Mouse (Mus musculus): ENCODE measurements around the gene Pitx2. TPM values are rescaled to one million over a fixed set of nuclear protein-coding genes. Genes with fewer than 3 reads are reported as not detected.

The Pitx2 gene
- polyA plus RNA-seq, 1 experiment from 2014 or later: 24.7 TPM

DNA sequence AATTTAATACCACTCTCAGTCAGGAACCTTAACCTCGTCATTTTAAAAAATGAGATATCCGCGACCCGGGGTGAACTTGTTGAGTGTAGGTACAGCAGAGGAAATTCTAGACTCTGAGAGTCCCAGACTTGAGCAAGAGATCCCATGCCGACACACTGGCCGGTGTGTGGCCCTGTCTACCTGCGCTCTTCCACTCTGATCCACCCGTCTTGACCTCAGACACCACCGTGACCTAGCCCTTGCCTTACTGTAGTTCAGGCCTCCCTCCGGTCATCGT lies 1.1 kb upstream of the Pitx2 start:
- peaks cover 27% of the 10 kb centered on the region for H3K27me3 ChIP-seq (ENCODE audit: control insufficient read depth, insufficient read depth, low read length)
- no peaks in the 10 kb centered on the region for H3K36me3 ChIP-seq (ENCODE audit: control insufficient read depth, insufficient read depth, low read length)
- WGBS: 9% methylated on average over 11 of the region's 11 CpGs
- H3K4me3 ChIP-seq (ENCODE audit: low read depth, low read length): no peak overlapping the region
- peaks cover 3% of the 10 kb centered on the region for H3K4me1 ChIP-seq (ENCODE audit: control insufficient read depth, insufficient read depth, low read length)
- no peak overlapping the region for H3K4me2 ChIP-seq (replicated peaks; ENCODE audit: low read depth, low read length)
- H3K27ac ChIP-seq (ENCODE audit: low read length): no peak overlapping the region
- H3K9ac ChIP-seq (replicated peaks; ENCODE audit: low read depth, low read length): no peak overlapping the region
- no peaks in the 10 kb centered on the region for H3K9me3 ChIP-seq (ENCODE audit: control insufficient read depth, low read depth, low read length)
- ATAC-seq (ENCODE audit: insufficient number of reproducible peaks, insufficient read depth, low FRiP score, low read depth): no peak

DNA sequence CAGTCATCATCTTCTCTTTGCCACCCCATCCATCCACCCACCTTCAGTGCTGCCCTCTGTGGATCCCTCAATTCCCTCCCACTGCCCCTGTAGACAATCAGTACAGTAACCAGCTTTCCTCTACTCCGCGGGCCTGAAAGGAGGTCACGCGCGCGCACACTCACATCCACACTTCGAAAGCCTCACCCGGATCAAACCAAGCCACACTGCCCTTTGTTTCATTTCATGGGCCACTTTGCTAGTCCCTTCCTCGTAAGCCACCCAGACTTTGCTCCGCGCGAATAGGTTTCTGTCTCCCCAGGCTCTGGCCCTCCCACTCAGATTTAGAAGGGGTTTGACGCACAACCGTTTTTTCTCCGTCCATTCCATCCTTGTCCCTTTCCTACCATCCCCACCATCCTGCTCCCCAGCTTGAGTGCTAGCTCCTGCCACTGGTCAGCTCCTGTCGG lies 494 bp upstream of the Pitx2 start:
- peak overlapping the region; percentile 36 for H3K9ac ChIP-seq (replicated peaks; ENCODE audit: low read depth, low read length)

DNA sequence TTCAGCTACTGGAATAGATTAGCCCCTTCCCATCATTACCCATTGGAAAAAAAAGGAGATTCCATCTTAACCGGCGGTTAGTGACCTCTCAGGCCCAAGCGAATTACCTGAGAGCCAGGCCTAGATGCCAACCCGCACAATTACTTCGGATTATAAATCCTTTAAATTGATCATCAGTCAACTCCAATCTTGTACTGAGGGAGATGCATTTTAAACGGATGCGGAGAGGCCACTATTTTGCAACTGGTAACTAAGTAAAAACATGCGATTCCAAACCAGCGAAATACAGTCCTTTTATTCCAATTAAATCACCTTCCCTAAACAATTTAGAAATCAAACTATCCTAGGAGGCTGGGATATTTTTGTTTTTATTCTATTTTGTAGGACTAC lies 818 bp downstream of the Pitx2 start:
- Histone ChIP-seq H3K9me3 (ENCODE audit: control insufficient read depth, low read depth, low read length) (no peaks in the 10 kb centered on the region), H3K4me1 (ENCODE audit: control insufficient read depth, insufficient read depth, low read length) (peaks cover 9% of the 10 kb centered on the region), H3K4me3 (ENCODE audit: low read depth, low read length) (peak overlapping the region; percentile 41), H3K36me3 (ENCODE audit: control insufficient read depth, insufficient read depth, low read length) (no peaks in the 10 kb centered on the region), H3K27me3 (ENCODE audit: control insufficient read depth, insufficient read depth, low read length) (peaks cover 27% of the 10 kb centered on the region), H3K27ac (ENCODE audit: low read length) (no peak overlapping the region), H3K9ac (replicated peaks; ENCODE audit: low read depth, low read length) (peak overlapping the region; percentile 36; the same call in 1 of the 2 replicates), H3K4me2 (replicated peaks; ENCODE audit: low read depth, low read length) (peak overlapping the region; percentile 69; the same call in 1 of the 2 replicates)
- no peak for ATAC-seq (ENCODE audit: insufficient number of reproducible peaks, insufficient read depth, low FRiP score, low read depth)
- 6% methylated on average over 9 of the region's 9 CpGs for WGBS

More for the DNA sequence above, 494 bp upstream of the Pitx2 start:
- Histone ChIP-seq H3K4me1 (ENCODE audit: control insufficient read depth, insufficient read depth, low read length) (peaks cover 9% of the 10 kb centered on the region), H3K9me3 (ENCODE audit: control insufficient read depth, low read depth, low read length) (no peaks in the 10 kb centered on the region), H3K36me3 (ENCODE audit: control insufficient read depth, insufficient read depth, low read length) (no peaks in the 10 kb centered on the region), H3K4me2 (replicated peaks; ENCODE audit: low read depth, low read length) (peak overlapping the region; percentile 69), H3K4me3 (ENCODE audit: low read depth, low read length) (peak overlapping the region; percentile 41), H3K27ac (ENCODE audit: low read length) (no peak overlapping the region; the same call in 1 of the 2 replicates), H3K27me3 (ENCODE audit: control insufficient read depth, insufficient read depth, low read length) (peaks cover 28% of the 10 kb centered on the region)
- no peak for ATAC-seq (ENCODE audit: insufficient number of reproducible peaks, insufficient read depth, low FRiP score, low read depth)
- WGBS: under 1% methylated on average over 16 of the region's 16 CpGs

DNA sequence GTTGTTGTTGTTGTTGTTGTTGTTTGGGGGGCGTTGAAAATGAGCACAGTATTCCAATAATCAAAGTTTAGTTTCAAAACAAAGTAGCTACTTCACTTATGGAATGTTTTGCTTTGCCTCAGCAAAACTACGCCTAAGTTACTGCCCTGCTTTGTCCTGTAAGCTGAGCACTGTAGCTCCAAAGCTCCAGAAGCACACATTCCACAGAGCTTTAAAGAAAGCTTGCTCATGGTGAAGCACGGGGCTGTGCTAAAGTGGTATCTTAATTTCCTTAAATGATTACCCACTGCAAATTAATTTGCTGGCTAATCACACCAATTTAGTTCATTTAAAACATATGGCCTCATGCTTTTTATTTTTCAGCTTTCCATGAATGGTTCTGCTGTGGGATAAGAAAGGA lies 1.5 kb downstream of the Pitx2 start:
- H3K36me3 ChIP-seq (ENCODE audit: control insufficient read depth, insufficient read depth, low read length): no peaks in the 10 kb centered on the region
- peak overlapping the region; percentile 78; the same call in 1 of the 2 replicates for H3K4me2 ChIP-seq (replicated peaks; ENCODE audit: low read depth, low read length)
- ATAC-seq (ENCODE audit: insufficient number of reproducible peaks, insufficient read depth, low FRiP score, low read depth): no peak
- WGBS: 9% methylated on average over 3 of the region's 3 CpGs
- H3K27ac ChIP-seq (ENCODE audit: low read length): no peak overlapping the region
- no peaks in the 10 kb centered on the region for H3K9me3 ChIP-seq (ENCODE audit: control insufficient read depth, low read depth, low read length)
- H3K27me3 ChIP-seq (ENCODE audit: control insufficient read depth, insufficient read depth, low read length): peaks cover 33% of the 10 kb centered on the region
- peak overlapping the region; percentile 7; the same call in 1 of the 2 replicates for H3K4me3 ChIP-seq (ENCODE audit: low read depth, low read length)
- H3K9ac ChIP-seq (replicated peaks; ENCODE audit: low read depth, low read length): no peak overlapping the region
- H3K4me1 ChIP-seq (ENCODE audit: control insufficient read depth, insufficient read depth, low read length): peaks cover 9% of the 10 kb centered on the region

DNA sequence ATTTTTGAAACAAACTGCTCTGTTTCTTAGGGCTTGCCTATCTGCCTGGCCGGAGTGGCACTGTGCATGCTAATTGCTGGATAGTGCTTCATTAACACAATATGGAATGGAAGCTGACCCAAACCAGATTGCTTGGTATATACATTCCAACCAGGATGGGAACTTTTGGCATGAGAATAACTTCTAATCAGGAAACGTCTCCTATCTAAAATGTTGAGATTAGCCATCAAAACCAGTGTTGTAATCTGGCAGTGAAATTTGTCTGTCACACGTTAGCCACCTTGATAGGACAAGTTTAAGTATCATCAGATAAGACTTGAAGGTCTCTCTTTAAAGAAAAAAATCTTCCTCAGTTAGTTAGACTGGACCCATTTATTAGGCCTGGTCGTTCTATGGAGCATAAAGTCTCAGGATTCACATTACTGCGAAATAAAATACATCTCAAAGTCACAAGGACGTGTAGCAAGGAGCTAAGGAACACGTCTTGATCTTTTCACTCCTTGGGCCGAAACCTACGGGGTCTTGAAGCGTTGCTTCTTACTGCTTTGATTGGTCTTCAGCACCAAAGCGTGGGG lies 2.1 kb downstream of the Pitx2 start:
- H3K4me3 ChIP-seq (ENCODE audit: low read depth, low read length): peak overlapping the region; percentile 1; the same call in 1 of the 2 replicates

DNA sequence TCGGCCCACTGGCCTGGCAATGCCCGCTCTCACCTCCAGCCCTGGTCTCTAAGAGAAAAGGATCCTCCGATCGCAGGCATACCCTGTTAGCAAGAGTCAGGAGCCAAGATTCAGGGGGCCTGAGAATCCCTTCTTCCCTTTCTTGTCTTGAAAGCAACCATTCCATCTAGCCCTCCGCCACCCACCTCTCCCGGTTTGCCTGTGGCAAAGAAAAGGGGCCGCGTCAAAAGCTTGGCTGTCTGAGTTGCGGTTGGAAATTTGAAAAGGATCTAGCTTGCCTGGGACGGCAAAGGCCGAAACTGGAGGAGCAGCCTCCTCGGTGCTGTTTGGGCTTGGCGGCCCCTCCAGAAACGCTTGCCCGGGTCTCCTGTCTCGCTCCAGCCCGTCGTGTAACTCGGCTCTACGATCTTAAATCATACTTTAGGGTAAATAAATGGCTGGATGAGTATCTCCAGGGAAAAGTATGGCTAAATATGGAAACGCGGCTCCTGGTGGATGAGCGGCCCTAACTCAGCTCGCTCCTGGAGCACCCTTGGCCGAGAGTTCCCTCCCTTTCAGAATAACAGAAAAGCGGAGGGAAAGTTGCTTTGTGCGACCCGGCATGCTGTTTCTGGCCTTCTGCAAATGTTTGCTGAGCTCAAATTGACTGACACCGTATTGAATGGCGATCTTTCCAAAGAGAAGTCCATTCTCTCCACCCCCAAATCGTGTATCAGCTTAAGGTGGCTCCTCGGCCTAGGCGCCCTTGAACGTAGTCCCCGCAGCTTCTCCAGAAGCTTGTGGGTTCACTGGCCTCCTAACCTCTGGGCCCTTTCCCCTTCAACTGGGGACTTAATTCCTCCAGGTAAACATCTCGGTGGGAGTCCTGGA lies 3.4 kb downstream of the Pitx2 start:
- Histone ChIP-seq H3K27ac (ENCODE audit: low read length) (no peak overlapping the region), H3K4me1 (ENCODE audit: control insufficient read depth, insufficient read depth, low read length) (peaks cover 9% of the 10 kb centered on the region), H3K4me2 (replicated peaks; ENCODE audit: low read depth, low read length) (peak overlapping the region; percentile 78), H3K9ac (replicated peaks; ENCODE audit: low read depth, low read length) (peak overlapping the region; percentile 10; the same call in 1 of the 2 replicates), H3K36me3 (ENCODE audit: control insufficient read depth, insufficient read depth, low read length) (no peaks in the 10 kb centered on the region), H3K27me3 (ENCODE audit: control insufficient read depth, insufficient read depth, low read length) (peaks cover 43% of the 10 kb centered on the region), H3K9me3 (ENCODE audit: control insufficient read depth, low read depth, low read length) (no peaks in the 10 kb centered on the region), H3K4me3 (ENCODE audit: low read depth, low read length) (peak overlapping the region; percentile 41)
- ATAC-seq (ENCODE audit: insufficient number of reproducible peaks, insufficient read depth, low FRiP score, low read depth): no peak
- 11% methylated on average over 36 of the region's 36 CpGs for WGBS

More for the DNA sequence above, 2.1 kb downstream of the Pitx2 start:
- Histone ChIP-seq H3K27me3 (ENCODE audit: control insufficient read depth, insufficient read depth, low read length) (peaks cover 35% of the 10 kb centered on the region), H3K9me3 (ENCODE audit: control insufficient read depth, low read depth, low read length) (no peaks in the 10 kb centered on the region), H3K4me1 (ENCODE audit: control insufficient read depth, insufficient read depth, low read length) (peaks cover 9% of the 10 kb centered on the region), H3K36me3 (ENCODE audit: control insufficient read depth, insufficient read depth, low read length) (no peaks in the 10 kb centered on the region), H3K9ac (replicated peaks; ENCODE audit: low read depth, low read length) (no peak overlapping the region), H3K4me2 (replicated peaks; ENCODE audit: low read depth, low read length) (peak overlapping the region; percentile 78), H3K27ac (ENCODE audit: low read length) (no peak overlapping the region)
- ATAC-seq (ENCODE audit: insufficient number of reproducible peaks, insufficient read depth, low FRiP score, low read depth): no peak
- 19% methylated on average over 11 of the region's 11 CpGs for WGBS

DNA sequence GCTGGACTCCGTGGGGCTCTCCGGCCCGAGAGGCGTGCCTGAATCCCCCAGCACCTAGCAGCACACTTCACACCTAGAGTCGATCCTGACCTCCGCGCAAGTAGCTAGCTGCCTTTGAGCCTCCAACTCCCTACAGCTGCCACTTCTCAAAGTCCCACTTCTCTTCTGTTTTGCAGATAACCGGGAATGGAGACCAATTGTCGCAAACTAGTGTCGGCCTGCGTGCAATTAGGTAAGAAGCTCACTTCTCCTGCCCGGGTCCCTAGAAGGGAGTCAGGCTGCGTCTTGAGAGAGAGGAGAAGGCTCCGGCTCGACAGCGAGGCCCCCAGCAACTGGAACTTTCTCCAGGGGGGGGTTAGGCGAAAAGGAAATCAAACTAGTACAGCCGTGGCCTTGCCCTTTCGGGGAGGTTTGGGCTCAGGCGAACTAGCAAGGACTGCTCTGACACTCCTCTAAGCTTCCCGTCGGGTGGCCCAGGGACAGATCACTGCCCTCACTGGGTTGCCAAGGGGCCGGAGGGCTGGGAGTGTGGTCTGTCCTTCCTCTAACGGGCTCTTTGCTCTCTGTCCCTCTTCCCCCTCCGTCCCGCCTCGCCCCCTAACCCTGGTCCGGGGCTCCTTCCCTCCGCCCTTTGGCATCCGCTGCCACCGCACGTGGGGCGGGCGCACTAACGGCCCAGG lies 4.2 kb downstream of the Pitx2 start:
- no peak overlapping the region for H3K27ac ChIP-seq (ENCODE audit: low read length)
- peak overlapping the region; percentile 21; the same call in 1 of the 2 replicates for H3K9ac ChIP-seq (replicated peaks; ENCODE audit: low read depth, low read length)
- peaks cover 9% of the 10 kb centered on the region for H3K4me1 ChIP-seq (ENCODE audit: control insufficient read depth, insufficient read depth, low read length)
- H3K27me3 ChIP-seq (ENCODE audit: control insufficient read depth, insufficient read depth, low read length): peaks cover 47% of the 10 kb centered on the region
- 8% methylated on average over 35 of the region's 35 CpGs for WGBS
- ATAC-seq (ENCODE audit: insufficient number of reproducible peaks, insufficient read depth, low FRiP score, low read depth): 0 out of 2 replicates have a peak, but pooled peaks have one; percentile 2
- peak overlapping the region; percentile 41 for H3K4me3 ChIP-seq (ENCODE audit: low read depth, low read length)
- H3K4me2 ChIP-seq (replicated peaks; ENCODE audit: low read depth, low read length): peak overlapping the region; percentile 78
- H3K9me3 ChIP-seq (ENCODE audit: control insufficient read depth, low read depth, low read length): no peaks in the 10 kb centered on the region
- no peaks in the 10 kb centered on the region for H3K36me3 ChIP-seq (ENCODE audit: control insufficient read depth, insufficient read depth, low read length)
